Mouse (Mus musculus) retina, embryonic 14.5 days (tissue): Measurements from ENCODE around the gene Gm20403.
"Not testable (repeated sequence)": the region's sequence is repeated elsewhere in the genome, so short reads cannot be mapped to it uniquely, and the experiment has no call there.

ENCODE experiments used
- DNase-seq: peaks from one replicate; pipeline ENCODE4 v3.0.0-alpha.2; 2015; ENCODE audit warnings: low spot score

Gm20403 gene

GRCm38 (mm10) chr12:54993246-54994067 lies 7.1 kb upstream of the Gm20403 start:
- DNase-seq: no peak

- no peak for DNase-seq
Measured at GRCm38 (mm10) chr12:54992814-54993213, 6.5 kb upstream of the Gm20403 start.

- DNase-seq: no peak
Measured at GRCm38 (mm10) chr12:54988323-54988850, 2.1 kb upstream of the Gm20403 start.

GRCm38 (mm10) chr12:54987156-54987555 lies 827 bp upstream of the Gm20403 start:
- no peak for DNase-seq

GRCm38 (mm10) chr12:54985257-54986051 lies 875 bp downstream of the Gm20403 start:
- peak; percentile 65 for DNase-seq

GRCm38 (mm10) chr12:54984701-54985256 lies 1.6 kb downstream of the Gm20403 start:
- DNase-seq: peak; percentile 72

- no peak for DNase-seq
Measured at GRCm38 (mm10) chr12:54982935-54983715, 3.2 kb downstream of the Gm20403 start.

- no peak for DNase-seq
Measured at GRCm38 (mm10) chr12:54981962-54982361, 4.4 kb downstream of the Gm20403 start.

GRCm38 (mm10) chr12:54980939-54981338 lies 5.4 kb downstream of the Gm20403 start:
- no peak for DNase-seq

GRCm38 (mm10) chr12:54980532-54980931 lies 5.8 kb downstream of the Gm20403 start:
- DNase-seq: no peak

GRCm38 (mm10) chr12:54969033-54969432 lies 17.3 kb downstream of the Gm20403 start:
- no peak for DNase-seq

- no peak for DNase-seq
Measured at GRCm38 (mm10) chr12:54965532-54966160, 20.7 kb downstream of the Gm20403 start.

GRCm38 (mm10) chr12:54959569-54959968 lies 26.8 kb downstream of the Gm20403 start:
- DNase-seq: no peak

- DNase-seq: no peak
Measured at GRCm38 (mm10) chr12:54956974-54957373, 29.4 kb downstream of the Gm20403 start.

- no peak for DNase-seq
Measured at GRCm38 (mm10) chr12:54956457-54956856, 29.9 kb downstream of the Gm20403 start.

GRCm38 (mm10) chr12:54946116-54946515 lies 40.2 kb downstream of the Gm20403 start:
- DNase-seq: peak; percentile 72

GRCm38 (mm10) chr12:54942586-54943157 lies 43.7 kb downstream of the Gm20403 start:
- not testable (repeated sequence) for DNase-seq

- not testable (repeated sequence) for DNase-seq
Measured at GRCm38 (mm10) chr12:54937581-54938343, 48.6 kb downstream of the Gm20403 start.
